Mouse (Mus musculus): ENCODE measurements around the gene Rai1.
A peak's percentile ranks its signal among the peaks of the same experiment; 100 is the strongest.

Gene Rai1

GRCm38 (mm10) chr11:60127863-60128512, 23.2 kb downstream of the Rai1 start:
- no peak for DNase-seq

GRCm38 (mm10) chr11:60130516-60130915, 25.7 kb downstream of the Rai1 start:
- peak; percentile 22 for DNase-seq

GRCm38 (mm10) chr11:60132061-60132460, 27.2 kb downstream of the Rai1 start:
- DNase-seq = no peak

DNA sequence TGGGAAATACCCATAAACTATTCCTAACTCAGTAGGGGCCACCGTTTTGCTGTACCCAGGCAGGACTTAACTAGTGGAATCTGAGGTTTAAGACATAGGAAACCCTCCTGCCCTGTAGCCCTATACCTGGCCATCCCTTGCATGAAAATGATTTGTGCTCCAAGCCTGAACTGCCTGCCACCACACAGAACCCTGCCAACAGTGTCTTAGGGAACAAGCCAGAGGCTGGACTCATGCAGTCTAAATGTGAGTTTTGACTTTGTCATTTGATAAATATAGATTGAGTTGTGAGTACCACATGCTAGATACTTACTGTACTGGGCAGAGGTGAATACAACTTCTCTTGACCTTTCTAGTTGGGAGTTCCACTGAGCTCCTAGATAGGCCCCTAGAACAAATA, 31.7 kb downstream of the Rai1 start:
- DNase-seq = no peak

DNA sequence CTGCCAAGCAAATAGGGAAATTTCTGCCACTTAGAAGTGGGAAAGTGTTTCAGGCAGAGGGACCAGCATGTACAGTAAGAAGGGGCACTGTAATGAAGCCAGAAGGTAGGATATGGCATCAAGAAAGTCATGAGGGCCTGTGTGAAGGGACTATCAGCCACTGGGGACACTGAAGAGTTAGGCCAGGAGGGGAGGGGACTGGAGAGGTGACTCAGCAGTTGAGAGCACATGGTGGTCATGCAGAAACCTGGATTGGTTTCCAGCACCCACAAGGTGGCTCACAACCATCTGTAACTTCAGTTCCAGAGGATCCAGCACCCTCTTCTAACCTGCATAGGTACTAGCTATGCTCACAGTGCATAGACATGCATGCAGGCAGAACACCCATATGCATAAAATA, 32.4 kb downstream of the Rai1 start:
- DNase-seq = no peak

DNA sequence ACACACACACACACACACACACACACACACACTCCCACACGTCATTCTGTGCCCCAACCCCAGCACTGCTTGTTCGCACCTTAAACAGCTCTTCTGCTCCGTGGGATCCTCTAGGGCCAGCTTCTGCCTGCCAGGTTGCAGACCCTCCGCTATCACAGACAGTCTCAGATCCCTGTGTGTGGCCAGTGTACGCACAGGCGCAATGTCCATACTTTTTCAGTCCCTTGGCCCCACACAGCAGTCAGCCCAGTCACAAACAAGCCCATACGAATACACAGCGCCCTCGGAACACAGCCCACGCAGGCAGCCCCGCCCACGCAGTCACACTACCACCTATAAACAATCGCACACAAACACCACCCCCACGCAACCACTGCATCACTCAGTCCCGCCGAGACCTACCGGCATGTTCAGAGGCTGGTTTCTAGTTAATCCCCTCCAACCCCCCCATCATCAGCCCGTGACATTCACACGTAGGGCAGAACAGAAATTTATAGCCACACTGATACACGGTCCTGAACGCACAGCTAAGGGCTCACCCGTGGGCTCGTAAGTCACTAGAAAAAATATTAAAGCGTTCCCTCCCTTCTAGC, 34.4 kb downstream of the Rai1 start:
- DNase-seq = peak; percentile 47

DNA sequence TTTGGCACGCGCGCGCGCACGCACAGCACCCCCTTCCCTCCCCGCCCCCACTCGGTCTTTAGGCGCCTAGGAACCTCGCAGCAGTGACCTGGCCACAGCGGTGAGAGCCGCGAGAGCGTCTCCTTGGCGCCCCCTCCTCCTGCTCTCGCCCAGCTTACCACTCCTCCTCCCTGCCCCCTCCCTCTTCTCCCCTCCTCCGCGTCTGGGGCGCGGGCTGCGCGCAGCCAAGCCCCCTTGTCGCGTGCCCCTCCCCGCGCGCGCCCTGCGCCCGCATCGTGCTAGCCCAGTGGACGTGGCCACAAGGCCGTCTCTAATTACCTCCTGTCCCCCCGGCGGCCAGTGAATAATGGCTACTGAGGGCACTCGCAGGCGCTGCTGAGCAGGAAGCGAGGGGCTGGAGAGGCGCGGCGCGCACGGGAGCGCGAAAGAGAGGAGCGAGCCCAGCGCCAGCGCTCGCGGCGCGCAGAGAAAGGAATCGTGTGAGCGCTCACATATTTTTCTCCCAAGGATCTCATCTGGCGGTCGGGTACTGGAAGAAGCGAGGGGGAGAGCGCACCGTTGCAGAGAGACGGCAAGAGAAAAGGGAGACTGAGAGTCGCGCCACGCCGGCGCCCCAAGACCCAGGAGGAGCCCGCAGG, 35.0 kb downstream of the Rai1 start:
- DNase-seq = peak; percentile 80

DNA sequence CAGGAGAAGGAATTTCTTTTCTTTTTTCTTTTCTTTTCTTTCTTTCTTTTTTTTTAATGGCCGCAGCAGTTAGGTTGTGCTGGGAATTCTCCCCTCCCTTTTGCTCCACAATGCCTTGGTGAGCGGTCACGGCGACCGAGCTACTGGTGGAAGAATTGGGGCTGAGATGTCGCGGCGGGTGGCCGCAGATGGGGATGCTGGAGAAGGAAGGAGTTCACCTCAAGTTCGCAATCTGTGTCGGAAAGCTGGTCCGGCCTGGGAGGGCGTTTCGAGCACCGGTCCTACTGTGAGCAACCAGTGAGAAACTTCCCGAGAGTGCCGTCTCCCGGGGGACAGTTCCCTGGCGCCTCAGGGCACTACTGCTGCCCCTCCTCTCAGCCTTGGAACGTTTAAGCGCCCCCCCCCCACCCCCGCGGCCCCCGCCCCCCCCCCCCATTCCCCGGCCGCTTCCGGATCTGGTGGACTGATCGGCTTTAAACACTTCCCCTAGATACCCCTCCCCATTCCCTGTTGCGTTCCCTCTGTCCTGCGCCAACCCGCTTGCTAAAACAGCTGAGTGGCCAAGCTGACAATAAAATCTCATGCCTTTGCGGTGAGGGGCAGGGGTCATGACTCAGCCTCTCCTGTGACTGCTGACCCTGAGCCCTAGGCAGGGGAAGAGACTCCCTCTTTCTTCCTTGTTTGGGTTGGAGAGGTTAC, 35.9 kb downstream of the Rai1 start:
- DNase-seq = peak; percentile 35

DNA sequence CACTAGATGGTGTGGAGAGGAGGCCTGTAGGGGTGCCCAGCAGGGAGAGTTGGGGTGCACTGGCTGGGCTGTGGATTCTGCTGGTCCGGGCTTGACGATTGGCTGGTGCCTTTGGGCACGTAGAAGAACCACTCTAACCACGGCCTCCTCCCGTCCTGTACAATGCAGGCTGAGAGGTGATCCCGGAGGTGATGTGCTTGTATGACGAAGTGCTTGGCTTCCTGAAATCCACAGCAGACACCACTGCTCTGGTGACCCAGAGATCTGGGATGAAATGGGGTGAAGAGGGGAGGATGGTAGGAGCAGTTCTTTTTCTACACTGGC, 36.4 kb downstream of the Rai1 start:
- no peak for DNase-seq

DNA sequence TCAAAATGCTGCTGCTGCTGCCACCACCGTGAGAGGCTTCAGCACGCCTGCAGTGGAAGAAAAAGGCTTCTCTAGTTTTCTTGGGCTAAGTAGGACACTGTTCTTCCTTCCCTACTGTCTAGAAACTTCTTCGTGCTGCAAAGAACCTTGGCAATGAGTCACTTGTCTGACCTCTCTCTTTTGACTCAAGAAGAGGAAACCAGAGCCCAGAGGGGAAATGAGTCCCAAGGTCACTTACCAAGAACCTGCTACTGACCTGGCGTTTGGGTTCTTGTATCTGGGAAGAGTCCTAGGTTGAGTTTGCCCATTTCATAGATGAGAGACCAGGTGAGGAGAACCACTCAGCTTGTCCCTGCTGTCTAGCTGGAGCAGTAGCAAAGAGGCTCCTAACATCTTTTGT, 38.3 kb downstream of the Rai1 start:
- DNase-seq = no peak

- no peak for DNase-seq
These were observed 41.4 kb downstream of the Rai1 start for GRCm38 (mm10) chr11:60146170-60146569.

GRCm38 (mm10) chr11:60148591-60148990, 43.8 kb downstream of the Rai1 start:
- no peak for DNase-seq

GRCm38 (mm10) chr11:60149086-60149485, 44.3 kb downstream of the Rai1 start:
- no peak for DNase-seq

GRCm38 (mm10) chr11:60150677-60151076, 45.9 kb downstream of the Rai1 start:
- peak; percentile 31 for DNase-seq

DNA sequence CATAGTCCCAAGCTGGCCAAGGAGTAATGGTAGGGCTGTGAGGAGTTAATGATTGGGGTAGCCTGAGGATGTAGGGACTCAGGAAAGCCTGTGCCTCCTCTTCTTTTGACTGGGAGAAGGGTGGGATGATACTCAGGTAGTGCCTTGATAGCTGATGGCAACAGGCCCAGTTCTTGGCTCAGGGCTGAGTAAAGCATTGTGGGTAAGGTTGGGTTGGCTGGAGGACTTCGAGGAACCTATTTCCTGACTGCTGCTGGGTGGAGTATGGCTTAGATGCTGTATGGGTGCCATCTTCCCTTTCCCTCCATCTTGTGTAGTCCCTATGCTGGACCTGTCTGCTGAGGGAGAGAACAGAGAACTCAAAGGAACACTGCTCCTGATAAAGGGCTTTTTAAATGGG, 47.5 kb downstream of the Rai1 start:
- DNase-seq = no peak

DNA sequence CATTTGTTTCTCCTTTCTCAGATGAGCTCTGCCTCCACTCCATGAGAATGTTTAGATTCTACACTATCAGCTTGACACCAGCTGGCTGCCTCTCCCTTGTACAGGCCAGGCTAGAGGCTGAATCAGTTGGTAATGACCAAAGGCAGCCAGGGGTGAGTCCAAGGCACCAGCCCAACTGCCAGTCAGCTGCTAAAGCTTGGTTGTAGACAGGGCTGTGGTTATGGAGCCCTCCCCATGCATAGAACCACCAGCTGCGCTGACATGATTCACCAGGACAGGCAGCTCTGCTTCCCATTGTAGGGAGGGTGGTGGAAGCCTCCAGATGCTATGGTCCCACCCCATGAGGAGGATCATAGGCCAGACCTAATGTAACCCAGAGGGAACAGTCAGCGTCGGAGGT, 49.1 kb downstream of the Rai1 start:
- DNase-seq = no peak

DNA sequence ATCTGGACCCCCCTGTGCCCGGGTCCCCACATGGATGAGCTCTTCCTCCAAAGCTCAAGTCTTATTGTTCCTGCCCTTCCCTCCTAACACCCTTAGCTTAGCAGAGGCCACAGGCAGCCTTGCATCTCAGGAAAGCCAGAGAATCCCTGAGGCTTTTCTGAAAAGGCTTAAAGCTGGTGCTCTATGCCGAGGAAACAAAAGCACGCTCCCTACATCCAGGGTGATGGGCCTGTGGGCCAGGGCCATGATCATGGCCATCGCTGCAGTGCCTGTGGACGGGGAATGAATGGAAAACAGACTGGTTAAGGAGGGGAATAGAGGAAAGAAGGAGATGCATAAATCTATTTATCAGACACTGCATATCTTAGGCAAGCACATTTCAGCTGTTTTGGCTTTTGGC, 50.9 kb downstream of the Rai1 start:
- no peak for DNase-seq

DNA sequence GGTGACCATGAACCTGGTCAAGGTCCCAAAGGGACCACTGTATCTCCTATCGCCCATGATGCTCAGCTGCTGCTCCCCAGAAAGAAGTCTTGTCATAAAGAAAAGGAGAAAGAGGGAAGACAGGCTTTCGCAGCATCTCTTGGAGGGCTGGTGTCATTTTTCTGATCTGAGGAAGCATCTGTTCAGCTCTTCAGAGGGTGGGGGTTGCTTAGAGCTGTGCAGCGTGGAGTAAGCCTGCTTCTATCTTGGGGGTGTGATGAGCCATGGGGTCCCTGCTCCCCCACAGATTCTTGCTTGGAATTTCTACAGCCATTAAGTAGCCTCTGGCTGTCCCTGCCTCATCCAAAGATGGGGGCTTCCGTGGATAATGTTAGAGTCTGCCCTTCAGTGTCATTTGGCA, 53.5 kb downstream of the Rai1 start:
- DNase-seq = no peak

DNA sequence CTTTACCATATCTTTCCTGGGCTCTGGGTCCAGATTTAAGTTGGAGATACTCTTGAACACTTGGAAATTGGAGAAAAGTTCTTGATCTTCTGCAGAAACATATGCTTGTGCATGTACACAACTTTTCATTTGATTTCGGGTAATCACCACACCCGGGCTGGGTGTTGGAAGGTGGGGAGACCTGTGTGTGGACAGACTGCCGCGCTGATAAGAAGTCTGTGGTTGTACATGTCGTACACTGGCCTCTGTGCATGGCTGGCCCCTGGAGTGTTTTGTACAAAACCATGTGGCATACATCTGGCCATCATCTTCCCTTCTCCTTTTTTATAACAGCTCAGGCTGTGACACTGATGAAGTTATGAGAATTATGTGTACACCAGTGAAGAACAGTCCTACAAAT, 55.1 kb downstream of the Rai1 start:
- no peak for DNase-seq

- DNase-seq = no peak
These were observed 55.8 kb downstream of the Rai1 start for GRCm38 (mm10) chr11:60160454-60161114.

GRCm38 (mm10) chr11:60161146-60161874, 56.5 kb downstream of the Rai1 start:
- DNase-seq = no peak

GRCm38 (mm10) chr11:60162547-60162946, 57.7 kb downstream of the Rai1 start:
- DNase-seq = no peak

GRCm38 (mm10) chr11:60163362-60163761, 58.5 kb downstream of the Rai1 start:
- DNase-seq = no peak

Data from kidney, postnatal 10 days (tissue).